Mouse (Mus musculus): ENCODE data around the gene Cyth1. TPM values are rescaled to one million over a fixed set of nuclear protein-coding genes. Genes with fewer than 3 reads are reported as not detected.

Cyth1 gene
- total RNA-seq, 1 experiment from 2014 or later: 42.2 TPM

DNA sequence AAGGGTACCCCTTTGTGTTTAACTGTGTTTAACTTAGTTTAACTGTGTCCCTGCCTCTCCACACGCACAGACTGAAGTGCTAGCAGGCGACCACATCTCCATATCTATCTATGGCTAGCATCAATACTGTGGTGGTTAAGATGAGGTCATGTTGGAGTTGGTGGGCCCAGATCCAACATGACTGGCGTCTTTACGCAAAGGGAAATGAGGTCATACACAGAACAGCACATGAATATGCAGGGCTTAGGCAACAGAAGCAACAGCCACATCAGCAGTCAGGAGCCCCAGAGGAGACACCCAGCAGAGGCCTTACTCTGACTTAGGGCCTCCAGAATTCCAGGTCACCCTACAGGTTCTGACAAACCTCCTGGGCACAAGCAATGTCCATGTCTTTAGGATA lies 95.4 kb downstream of the Cyth1 start:
- no peak for DNase-seq

DNA sequence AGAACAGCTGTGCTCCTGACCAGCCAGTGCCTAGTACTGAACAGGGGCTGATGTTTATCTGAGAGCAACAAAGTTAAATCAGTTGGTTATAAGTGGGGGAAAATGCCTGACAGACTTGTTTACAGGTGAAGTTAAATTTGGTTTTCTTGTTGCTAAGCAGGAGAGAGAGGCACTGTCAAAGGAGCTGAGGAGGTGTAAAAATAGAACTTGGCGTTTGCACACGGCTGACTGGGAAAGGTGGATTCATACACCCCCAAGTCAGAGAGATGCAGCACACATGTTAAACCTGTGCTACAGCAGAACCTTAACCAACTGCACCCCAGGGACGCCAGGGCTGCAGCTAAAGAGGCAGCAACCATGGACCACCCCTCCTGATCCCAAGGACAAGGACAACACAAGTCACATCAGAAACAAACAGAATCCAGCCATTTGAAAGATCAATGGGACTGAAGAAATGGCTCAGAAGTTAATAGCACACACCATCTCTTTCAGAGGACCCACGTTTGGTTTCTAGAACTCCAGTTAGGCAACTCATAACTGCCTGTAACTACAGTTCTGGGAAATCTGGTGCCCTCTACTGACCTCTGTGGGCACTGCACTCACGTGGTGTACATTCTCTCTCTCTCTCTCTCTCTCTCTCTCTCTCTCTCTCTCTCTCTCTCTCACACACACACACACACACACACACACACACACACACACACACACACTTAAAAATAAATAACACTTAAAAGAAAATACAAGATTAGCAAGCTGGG lies 96.8 kb downstream of the Cyth1 start:
- DNase-seq: no peak

DNA sequence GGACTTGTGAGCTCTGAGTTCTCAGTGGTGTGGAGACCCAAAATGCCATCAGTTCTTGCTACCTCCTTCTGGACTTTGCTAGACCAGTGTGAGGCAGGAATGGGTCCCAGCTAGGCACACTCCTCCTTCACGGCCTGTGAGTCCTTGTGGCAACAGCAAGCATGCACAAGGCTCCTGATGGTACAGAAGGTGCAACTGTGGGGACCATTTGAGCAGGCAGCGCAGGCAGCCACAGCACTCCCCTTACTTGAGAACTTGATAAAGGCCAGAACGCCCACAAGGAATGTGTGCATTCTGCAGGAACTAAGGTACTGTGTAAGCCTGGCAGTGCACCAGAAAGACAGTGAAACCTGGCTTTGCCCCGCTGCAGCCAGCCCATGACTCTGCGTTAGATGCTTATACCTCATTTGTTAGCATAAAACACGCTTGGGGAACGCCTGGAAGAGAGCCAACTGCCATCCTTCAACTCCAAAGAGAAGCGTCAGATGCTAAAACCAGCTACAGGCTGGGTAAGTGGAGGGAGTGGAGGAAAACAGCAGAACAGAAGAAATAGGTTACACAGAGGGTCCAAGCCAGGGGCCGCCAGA lies 98.2 kb downstream of the Cyth1 start:
- peak; percentile 44 for DNase-seq

DNA sequence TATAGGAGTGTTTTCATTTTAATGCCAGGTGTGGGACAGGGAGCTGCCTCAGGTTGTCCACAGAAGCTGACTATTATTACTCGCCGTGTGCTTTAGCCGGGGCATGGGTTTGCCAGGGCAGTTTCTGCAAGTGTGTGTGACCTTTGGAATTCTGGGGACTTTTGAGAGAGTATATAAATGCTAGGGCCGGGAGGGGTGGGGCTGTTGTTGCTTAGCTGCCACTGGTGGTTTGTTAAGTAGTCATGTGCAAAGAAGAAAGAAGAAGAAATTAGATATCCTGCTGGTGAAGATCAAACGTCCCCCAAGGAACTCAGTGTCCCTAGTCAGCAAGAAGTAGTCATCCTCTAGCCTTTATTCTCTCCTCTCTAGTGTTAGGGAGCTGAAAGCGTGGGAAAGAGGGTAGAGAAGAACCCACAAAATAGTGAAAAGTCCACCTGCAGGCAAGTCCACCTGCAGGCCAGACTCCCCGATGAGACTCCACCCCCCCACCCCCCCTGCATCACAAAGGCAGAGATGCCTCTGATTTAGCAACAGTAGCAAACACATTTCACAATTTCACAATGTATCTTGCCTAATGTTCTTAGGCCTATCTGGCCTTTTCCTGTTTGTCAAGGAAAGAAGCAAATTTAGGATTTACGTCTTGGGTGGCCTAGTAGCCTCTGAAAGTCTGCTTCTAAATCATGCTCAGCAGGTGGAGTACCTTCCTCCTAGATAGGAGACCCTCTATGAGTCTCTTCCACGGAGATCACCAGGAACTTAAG lies 100.3 kb downstream of the Cyth1 start:
- no peak for DNase-seq

DNA sequence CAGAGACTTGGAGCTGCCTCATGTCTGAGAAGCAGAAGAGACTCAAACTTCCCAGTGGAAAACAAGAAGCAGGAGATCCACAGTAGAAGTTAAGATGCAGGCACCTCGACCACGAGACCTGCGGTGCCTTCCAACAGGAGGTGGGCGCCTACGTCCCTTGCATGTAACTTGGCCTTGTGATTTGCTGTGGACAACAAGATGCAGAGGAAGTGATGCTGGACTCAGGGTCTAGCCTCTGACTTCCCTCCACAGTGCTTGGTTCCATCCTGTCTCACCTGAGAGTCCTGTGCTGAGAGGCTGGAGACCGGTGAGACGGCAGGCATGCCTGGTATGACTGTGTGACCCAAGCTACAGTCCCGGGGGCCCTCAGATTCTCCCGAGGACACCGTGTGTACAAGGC lies 101.9 kb downstream of the Cyth1 start:
- DNase-seq: no peak

DNA sequence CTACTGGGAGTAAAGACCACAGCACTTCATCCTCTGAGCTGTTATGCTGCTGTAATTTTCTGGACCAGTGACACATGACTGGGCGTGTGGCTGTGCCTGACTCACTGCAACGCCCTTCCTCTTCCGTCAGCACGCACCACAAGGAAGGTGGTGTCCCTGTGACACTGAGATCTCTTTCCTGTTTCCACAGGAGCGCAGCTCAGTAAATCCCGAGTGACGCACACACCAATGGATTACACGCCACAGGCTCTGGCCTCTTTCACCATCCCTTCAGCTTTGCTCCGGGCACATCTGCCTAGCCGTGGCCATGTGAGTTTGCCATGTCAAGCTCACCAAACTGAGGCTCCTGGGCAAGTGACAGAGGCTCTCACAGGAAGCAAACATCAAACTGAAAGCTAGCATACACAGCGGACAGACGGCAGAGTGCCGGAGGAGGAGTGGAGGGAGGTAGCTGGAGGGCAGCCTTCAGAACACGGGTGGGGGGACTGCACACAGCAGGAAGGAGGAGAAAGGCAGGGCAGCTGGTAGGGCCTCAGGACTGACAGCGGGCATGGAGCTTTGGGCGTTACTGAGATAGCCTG lies 102.5 kb downstream of the Cyth1 start:
- DNase-seq: no peak

DNA sequence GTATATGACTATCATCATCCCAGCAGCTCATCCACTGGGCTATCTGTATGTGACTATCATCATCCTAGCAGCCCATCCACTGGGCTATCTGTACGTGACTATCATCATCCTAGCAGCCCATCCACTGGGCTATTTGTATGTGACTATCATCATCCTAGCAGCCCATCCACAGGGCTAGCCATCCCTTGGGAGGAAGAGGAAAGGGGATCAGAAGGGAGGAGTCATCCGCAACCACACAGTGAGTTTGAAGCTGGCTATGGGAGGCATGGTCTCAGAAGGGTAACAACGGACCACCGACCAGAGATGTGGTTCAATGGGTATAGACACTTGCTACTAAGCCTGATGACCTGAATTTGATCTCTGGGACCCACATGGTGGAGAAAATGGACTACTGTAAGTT lies 103.3 kb downstream of the Cyth1 start:
- DNase-seq: no peak

DNA sequence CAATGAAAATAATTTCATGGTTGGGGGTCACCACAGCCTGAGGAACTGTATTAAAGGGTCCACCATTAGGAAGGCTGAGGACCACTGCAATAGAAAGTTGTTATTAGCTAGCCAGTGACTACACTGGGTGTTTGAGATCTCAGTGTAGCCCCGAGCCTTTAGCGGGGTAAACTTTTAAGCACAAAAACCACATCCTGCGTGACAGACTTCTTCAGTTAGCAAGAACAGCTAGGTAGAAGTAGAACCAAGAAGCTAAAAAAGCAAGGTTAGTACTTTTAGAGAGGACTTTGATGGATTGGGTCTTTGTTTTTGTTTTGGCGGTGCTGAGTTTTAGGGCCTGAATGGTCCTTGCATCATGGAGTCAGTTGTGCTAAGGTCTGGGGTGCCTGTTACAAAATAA lies 104.7 kb downstream of the Cyth1 start:
- DNase-seq: no peak

DNA sequence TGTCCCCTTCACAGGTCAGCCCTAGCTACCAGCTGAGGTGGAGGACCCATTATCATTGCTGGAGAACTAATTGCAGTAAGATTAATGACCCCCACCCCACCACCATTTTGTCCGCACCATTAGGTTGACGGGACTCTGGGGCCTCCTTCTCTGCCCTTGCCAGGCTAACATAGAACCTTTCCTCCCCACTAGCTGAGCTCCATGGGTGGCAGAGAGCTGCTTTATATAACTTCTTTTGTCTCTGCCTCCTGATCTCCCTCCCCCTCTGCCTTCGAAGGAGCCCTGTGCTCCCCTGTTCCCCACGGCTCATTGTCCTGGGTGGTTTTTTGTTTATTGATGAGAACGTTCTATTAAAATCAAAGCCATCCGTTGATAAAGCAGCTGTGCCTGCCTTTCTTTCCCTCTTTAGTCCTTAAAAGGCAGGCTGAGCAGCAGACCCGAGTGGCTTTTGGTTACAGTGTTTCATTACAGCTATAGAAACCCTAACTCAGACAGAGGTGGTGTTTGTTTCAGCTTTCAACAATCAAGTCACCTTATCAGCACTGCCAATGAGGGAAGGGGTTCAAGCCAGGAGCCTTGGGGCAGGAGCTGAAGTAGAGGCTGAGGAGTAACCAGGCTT lies 105.7 kb downstream of the Cyth1 start:
- no peak for DNase-seq

DNA sequence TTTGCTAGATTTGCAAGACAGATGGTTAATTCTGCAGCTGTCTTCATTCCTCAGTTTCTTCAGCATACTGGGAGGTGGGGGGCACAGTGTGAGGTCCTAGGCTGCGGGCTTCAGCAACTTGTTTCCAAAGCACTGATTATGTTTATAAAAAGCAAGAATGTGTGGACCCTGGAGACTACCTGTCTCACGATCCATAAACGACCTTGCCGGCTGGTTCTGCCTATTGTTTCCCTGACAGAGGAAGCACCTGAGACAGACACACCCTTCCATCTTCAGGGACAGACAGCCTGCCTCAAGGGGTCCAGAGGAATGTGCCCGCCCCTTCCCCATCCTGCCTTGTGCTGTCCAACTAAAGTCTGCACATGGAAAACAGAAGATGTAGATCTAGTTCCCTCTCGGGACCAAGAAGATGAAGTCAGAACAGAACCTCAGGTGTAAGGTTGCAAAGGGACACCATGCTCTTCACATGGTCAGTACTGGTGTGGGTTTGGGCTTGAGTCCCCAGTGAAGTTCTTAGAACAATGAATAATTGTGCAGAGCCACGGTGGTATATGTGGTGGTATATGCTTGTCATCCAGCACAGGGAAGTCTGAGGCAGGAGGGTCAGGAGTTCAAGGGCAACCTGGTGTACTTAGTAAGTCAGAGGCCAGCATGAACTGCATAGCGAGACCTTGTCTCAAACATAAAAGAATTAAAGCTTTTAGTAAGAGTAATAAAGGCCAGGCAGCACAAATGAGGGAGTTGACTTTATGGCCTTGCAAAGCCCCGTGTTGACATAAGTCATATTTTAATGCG lies 107.4 kb downstream of the Cyth1 start:
- no peak for DNase-seq

DNA sequence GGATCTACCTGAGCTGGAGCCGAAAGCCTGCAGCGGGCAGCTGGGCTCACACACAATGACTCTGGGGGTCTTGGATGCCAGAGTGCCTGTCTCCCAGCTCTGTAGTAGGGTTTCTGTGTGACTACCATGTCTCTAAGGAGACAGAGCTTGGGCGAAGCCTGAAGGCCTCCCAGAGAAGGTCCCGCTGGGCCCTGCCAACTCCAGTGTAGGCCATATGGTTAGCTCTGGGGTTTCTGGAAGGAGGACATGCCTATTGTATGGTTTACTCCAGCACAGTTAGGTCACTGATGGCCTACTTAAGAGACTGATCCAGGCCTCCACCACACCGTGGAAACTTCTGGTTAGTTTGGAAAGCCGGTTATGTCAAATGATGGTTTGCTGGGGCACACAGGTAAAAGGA lies 110.0 kb downstream of the Cyth1 start:
- DNase-seq: no peak

DNA sequence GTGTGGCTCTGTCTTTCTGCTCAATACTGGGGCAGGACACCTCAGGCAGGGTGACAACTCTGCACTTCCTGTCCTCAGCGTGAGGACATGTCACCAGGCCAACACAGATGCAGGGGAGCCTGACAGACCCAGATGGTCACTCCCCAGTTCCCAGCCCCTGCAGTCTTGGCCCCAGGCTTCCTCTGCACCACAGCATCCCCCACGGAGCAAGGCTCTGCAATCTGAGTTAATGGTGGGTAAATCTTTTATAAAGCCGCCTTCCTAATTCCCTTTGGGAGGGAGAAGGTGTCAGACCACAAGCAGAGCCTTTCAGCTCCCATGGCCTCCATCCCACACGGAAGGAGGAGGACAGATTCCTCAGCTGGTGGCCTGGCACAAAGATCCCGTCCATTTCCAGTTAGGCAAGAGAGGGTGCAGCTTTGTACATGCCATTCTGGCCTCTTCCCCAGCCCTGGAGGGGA lies 112.2 kb downstream of the Cyth1 start:
- DNase-seq: no peak

DNA sequence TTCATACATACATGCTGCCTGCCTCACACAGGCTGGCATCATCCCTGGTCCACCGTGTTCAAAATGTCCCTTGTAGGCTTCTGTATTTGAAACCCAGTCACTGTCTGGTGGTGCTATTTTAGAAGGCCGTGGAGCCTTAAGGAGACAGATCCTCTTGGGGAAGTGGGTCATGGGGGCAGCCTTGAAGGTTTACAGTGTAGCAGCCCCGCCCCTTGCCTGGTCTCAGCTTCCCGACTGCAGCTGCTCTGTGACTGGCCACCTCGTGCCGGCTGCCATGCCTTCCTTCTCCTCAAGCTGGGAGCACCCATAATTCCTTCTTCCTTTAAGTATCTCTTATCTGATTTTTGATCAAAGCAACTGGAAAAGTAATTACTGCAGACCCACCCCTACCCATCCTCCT lies 113.1 kb downstream of the Cyth1 start:
- DNase-seq: no peak

DNA sequence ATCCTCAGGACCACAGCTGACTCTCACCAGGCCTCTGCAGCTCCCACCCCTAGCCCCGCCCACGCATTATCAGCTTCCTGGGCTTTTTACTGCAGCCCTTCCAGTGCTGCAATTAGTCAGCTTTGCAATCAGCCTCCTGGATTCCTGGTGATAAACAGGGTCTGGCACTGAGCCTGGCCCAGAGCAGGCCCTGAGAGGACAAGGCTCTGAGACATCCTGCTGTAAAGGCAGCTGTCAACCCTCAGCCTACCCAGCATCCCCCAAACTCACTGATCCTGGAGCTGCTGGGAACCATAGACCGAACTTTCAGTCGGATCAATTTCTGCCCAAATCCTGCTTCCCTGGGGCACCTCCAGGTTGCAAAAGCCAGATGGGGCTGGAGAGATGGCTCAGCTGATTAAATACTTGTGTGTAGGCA lies 114.6 kb downstream of the Cyth1 start:
- peak; percentile 47 for DNase-seq

DNA sequence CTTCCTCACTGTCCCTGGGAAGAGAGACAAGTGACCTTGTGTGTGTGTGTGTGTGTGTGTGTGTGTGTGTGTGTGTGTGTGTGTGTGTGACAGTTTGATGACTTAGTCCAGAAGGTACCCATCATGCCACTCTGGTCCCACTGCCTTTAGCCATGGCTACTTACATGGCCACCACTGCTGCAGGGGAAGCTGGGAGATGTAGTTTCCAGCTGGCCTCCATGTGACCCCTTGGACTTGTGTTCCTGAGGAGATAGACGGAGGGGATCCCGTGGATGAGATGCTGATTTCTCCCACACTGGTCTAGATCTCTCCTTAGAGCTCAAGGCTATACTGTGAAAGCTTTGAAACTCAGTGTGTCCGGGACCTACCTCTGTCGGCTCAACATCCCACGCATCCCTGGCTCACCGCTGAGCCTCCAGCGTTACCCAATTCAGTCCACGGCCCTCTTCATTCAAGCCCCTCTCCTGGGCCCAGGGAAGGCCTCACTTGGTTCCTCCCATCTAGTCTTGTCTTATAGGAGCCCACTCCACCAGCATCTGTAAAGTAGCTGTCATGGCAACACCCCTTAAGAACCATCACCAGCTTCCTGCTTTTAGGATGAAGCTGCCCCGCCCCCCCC lies 115.2 kb downstream of the Cyth1 start:
- DNase-seq: no peak

DNA sequence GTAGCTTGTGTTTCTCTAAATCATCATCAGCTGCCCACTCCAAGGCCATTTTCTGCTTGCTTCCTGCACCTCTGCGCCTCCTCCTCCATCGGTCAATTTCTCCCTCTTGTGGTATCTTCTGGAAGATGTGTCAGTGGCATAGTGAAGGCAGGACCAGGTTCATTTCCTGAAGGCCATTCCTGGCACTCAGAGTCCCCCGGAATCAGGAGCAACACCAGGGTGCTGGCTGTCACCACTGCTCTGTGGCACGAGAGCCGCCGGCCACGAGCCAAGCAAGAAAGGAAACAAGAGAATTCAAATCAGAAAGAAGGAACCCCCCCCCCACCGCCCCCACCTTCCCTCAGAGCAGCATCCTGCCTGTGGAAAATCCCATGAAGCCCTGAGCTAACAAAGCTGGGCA lies 116.3 kb downstream of the Cyth1 start:
- DNase-seq: peak; percentile 26

DNA sequence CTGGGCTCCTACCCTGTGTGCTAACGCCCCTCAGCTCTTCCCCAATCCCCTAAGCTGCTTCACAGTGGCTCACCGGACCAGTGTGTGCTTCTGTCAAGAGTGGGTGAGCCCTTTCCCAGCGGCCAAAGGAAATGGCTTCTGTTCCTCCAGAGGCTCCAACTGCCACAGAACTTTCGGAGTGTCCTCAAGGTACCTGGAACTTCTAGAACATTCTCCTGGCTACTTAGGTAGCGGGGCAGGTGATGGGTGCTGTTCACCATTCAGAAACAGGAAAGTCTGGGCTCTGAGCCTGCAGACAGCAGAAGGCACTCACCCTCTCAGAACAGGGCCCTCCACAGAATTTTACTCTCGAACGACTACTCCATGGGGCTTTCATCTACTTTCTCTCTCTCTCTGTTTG lies 117.9 kb downstream of the Cyth1 start, which contains the start of gene Dnah17:
Gene Dnah17 (minus strand): TSS at position 101 of the 400 bp plus-strand sequence.
- DNase-seq: no peak

DNA sequence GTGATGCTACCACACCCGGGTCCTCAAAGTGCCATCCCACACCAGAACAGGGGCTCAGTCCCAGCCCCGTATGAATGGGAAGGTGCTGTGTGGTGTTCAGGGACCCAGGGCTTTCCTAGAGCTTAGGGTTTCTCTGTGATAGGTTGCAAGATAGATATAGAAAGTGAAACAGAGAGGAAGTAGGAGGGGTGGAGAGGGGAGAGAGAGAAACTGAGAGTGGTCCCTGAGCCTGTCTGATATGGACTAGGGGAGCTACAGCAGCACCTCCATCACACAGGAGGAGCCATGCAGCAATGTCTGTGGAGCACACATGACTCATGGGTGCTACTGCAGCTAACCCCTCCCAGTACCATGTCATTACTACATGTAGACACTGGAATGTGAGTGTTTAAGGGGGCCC lies 118.6 kb downstream of the Cyth1 start:
- DNase-seq: no peak

DNA sequence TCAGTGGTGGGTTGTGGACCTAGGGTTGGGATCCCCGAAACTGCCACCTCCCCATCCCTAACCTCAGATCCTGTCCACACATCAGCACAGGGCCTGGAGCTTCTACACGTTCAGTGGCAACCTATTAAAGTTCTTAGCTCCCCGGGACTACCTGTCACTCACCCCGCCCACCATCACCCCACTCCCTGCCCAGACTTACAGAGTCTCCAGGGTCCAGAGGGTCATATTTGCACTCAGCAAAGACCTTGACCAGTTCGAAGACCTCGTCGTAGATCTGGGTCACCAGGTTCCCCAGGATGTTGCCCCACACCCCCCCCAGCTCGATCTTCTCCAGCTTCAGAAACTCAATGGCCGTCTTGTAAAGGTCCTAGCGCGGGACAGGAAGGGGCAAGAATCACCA lies 126.8 kb downstream of the Cyth1 start:
- DNase-seq: no peak

DNA sequence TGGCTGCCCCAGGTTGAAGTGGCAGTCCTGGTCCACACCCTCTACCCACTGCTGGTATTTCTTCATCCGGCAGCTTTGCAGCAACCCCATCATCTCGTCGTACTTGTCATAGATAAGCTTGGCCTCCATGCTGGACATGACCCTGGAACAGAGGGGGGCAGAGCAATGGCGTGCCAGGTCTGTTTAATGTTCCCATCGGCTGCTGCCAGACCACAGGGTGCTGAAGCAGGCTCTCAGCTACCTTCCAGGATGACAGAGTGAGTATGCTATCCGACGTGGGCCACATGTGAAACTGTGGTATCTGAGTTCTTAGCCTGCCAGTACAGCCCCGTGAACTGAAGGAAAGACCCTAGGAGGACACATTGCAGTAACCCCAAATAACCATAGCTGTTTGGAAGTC lies 129.6 kb downstream of the Cyth1 start:
- no peak for DNase-seq

DNA sequence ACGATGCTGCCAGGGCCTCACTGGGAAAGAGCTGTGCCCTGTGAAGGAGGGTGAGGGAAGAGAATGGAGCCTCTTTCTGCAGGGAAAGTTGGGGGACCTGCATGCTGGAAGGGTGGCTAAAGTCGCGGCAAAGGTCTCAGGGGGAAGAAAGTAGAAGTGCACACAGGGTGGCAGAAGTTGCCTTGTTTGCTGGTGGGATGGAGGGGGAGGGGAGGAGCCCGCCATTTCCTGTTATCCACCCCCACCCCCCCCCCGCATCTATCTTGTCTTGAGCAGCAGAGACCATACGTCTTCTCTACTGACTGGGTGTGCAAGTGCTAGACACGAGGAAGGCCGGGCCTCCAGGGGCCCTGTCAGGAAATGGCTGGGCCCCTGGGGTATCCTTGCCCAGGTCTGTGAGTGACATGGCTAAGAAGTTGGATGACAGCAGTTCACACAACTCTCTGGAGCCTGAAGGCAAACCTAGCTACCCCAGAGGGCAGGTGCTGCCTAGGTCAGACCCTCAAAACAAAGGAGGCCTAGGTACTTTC lies 133.7 kb downstream of the Cyth1 start:
- no peak for DNase-seq
